Mouse (Mus musculus): ENCODE measurements around the gene Fam72a. TPM values are rescaled to one million over a fixed set of nuclear protein-coding genes. Genes with fewer than 3 reads are reported as not detected.

Fam72a gene
- polyA plus RNA-seq, 1 experiment = 0.99 TPM

DNA sequence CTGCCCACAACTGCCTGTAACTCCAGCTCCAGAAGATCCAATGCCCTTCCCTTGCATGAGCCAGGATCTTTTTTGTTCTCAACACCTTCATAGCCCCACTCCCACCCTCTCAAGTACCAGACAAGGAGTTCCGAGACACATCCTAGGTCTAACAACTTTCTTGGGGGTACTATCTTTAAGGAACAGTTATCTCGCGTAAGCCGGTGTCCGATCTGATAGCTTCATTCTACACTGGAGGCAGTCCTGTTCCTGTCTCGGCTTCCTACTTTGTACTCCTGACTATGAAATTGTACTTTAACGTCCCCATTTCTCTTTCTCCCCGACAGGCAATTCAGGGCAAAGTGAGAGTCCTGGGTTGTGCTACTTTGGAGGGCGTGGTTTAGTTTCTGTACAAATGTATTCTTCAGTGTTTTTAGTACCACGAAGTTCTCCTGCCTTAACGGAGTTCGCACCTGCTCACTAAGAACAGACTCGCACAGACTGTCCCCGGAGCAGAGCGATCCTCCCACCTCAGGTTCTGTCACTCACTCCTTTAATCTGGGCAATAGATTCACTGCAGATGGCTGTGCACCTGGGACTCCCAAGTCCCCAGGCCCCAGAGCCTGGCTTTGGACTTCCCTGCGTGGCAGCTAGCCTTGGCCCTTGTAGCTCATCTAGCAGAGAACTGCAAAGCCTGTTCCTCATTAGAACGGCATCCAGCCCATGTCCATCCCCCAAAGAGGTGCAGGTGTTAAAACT, 51.4 kb downstream of the Fam72a start:
- no peak for DNase-seq (ENCODE audit: low spot score)

DNA sequence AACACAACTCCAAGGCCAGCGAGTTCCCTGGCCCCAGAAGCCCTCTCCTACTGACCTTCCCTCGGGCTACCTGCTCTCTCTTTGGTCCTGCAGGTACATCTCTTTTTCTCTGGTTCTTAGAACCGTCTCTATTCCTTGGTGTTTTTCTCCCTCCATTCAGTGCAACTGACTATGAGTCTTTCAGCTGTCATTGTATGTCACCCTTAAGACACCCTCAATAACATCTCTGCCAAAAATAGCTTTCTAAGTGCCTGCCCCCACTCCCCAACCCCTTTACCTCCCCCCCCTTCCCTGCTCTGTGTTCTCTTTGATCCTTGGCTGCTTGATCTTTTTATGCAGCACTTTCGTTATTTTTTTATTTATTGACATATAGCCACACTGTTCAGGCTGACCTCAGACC, 52.7 kb downstream of the Fam72a start:
- DNase-seq (ENCODE audit: low spot score) = no peak

DNA sequence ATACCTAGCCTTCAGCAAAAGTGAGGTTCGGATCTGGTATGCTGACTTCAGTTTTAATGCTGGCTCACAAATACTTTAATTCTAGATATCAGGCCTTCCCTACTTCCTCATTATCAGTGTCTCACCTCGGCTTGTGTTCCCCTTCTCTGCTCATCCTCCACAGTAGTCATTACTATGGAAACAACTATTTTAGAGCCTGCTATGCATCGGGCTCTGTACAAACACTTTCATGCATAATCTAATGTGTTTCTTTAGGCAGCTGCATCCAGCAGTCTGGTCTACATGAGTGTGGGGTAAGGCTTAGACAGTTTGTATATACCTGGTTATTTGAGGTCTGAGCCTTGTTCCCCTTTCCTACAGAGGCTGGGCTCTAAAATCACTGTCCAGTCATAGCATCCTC, 55.9 kb downstream of the Fam72a start:
- no peak for DNase-seq (ENCODE audit: low spot score)

DNA sequence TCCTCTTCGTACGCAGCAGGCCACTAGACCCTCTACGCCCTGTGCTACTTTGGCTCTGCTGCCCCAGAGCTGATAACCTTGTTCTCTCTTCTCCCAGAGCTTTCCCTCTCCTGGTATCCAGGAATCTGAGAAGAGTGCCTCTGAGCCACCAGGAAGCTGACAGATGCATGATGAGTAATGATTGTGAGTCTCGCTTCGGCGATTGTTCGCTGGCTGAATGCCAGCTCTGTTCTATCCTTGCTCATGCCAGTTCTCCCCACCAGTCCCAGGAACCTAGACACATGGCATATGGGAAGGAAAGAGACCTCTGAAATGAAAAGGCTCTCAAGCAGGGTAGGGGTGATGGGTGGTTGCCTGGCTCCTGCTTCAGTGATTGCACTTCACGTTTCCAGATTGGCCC, 59.1 kb downstream of the Fam72a start:
- no peak for DNase-seq (ENCODE audit: low spot score)

Other genes starting within 250 kb of the Fam72a start
- 21.2 TPM in 2 replicates for gene Ikbke, start 248.3 kb upstream of the Fam72a start, polyA plus RNA-seq (2012; rRNA removed)
- 19.3 and 24.2 TPM in 2 replicates for gene Srgap2, start 551 bp upstream of the Fam72a start, polyA plus RNA-seq (2012; rRNA removed)
- not detected in 2 replicates for gene Avpr1b, start 71.3 kb downstream of the Fam72a start, polyA plus RNA-seq (2012; rRNA removed)
- 181 and 198 TPM in 2 replicates for gene Ctse, start 110.4 kb downstream of the Fam72a start, polyA plus RNA-seq (2012; rRNA removed)
- 24.6 and 29.4 TPM in 2 replicates for gene Rab7b, start 160.8 kb downstream of the Fam72a start, polyA plus RNA-seq (2012; rRNA removed)
- 0.01 TPM in 1 of 2 replicates, not detected in the other for gene Slc26a9, start 216.1 kb downstream of the Fam72a start, polyA plus RNA-seq (2012; rRNA removed)

Data from urinary bladder, adult 2 months (tissue).